Mouse (Mus musculus): ENCODE results near the gene Lpgat1.

- TF ChIP-seq EP300 (optimal IDR thresholded peaks at IDR 0.05) (no peak), CTCF (IDR thresholded peaks at IDR 0.05; ENCODE audit: low read depth) (no peak)
Observed at GRCm38 (mm10) chr1:191719326-191719725, 1.7 kb downstream of the Lpgat1 start.

Measured in stomach, postnatal 0 days (tissue).